Mouse (Mus musculus) ES-E14 (cell line): ENCODE results near the gene Fryl.

Experiments used
- ZC3H11A ChIP-seq: IDR thresholded peaks from 2 replicates; pipeline ENCODE4 v1.6.1; 2012; ENCODE audit warnings: low read depth, mild to moderate bottlenecking, inconsistent platforms, low read length, borderline replicate concordance
- ZNF384 ChIP-seq: IDR thresholded peaks from 2 replicates; pipeline ENCODE4 v1.6.1; 2012; ENCODE audit warnings: low read depth, low read length, inconsistent platforms

DNA sequence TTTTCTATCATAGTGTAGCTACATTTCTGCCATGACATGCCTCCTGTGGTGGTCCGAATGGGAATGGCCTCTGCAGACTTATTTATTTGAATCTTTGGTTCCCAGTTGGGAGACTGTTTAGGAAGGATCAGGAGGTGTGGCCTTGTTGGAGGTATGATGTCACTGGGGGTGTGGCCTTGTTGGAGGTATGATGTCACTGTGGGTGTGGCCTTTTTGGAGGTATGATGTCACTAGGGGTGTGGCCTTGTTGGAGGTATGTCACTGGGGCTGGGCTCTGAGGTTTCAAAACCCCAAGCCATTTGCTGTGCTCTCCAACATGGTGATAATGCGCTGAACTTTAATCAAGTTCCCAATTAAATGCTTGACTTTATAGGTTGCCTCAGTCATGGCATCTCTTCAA, 212.4 kb downstream of the Fryl start:
- no peak for TF ChIP-seq ZNF384
- TF ChIP-seq ZC3H11A, result no peak
